Mouse (Mus musculus) embryo, embryonic 10.5 days (tissue): ENCODE data around the gene Vps13a.
"Not testable (repeated sequence)": the region's sequence is repeated elsewhere in the genome, so short reads cannot be mapped to it uniquely, and the experiment has no call there.

Experiments used
- DNase-seq: peaks from one replicate; pipeline ENCODE4 v3.0.0-alpha.2; 2015; ENCODE audit warnings: low spot score

The Vps13a gene

DNA sequence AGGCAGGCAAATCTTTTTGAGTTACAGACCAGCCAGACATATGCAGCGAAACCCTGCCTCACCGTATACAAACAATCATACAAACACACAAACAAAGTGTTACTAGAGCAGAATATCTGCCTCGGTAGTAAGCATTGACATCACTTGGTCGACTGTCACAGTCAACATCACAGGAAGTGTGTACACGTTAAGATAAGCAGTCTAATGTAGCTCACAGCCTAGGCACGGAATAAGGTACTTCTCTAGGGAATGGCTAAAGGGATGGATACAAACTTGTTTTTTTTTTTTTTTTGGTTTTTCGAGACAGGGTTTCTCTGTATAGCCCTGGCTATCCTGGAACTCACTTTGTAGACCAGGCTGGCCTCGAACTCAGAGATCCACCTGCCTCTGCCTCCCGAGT, 23.3 kb downstream of the Vps13a start:
- DNase-seq, result not testable (repeated sequence)

DNA sequence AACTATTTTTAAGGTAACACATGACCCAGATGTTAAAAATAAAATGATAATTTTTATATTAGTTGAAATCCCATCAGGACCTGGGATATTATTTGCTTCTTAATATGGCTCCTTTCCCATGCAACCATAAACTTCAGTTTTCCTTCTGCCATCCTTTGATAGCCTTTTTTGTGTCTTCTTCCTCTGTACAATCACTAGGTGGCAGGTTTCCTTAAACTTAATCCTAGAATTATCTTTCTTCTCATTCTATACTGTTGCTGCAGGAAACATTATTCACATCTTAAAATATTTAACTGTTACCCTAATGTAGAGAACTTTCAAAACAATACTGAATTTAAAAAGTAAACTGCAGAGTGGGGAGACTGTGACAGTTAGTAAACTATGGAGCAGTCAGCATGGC, 24.9 kb downstream of the Vps13a start:
- DNase-seq, result no peak

DNA sequence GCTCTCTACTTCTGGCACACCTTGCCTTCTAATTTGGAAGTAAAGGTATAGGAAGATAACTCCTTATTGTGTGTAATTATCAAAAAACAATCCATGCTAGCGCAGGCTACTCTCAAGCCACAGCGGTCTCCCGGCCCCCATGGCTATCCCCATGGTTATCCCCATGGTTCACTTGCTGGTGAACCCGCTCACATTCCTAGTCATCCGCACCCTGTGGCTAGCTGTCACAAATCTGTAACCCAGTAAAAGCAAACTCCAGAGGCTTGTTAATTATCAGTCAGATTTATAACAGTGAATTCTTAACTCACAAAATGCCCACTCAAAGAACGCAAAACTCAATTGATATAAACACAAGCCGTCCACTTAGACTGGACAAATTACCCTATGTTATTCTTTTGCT, 25.5 kb downstream of the Vps13a start:
- no peak for DNase-seq

DNA sequence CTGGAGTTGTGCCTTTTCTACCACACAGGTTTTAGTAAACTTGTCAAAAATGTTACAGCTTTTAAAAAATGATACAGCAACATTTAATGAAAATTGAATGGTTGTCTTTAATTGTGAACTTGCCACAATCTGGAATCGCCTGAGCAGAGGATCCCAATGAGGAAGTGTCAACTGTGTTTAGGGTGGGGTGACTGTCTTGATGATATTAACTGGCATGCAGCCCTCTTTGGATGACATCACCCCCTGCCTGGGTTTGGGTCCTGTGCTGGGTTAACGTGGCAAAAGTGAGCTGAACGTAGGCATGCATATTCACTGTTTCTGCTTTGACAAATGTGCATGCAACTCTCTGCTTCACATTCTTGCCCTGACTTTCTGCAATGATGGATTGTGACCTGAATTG, 27.6 kb downstream of the Vps13a start:
- DNase-seq, result no peak

DNA sequence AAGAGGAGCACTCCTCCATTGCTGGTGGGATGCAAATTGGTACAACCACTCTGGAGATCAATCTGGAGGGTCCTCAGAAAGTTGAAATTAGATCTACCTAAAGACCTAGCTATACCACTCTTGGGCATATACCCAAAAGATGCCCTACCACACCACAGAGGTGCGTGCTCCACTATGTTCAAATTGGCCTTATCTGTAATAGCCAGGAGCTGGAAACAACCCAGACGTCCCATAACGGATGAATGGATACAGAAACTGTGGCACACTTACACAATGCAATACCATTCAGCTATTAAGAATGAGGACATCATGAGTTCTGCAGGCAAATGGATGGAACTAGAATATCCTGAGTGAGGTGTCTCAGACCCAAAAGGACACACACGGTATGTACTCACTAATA, 43.9 kb downstream of the Vps13a start:
- no peak for DNase-seq

DNA sequence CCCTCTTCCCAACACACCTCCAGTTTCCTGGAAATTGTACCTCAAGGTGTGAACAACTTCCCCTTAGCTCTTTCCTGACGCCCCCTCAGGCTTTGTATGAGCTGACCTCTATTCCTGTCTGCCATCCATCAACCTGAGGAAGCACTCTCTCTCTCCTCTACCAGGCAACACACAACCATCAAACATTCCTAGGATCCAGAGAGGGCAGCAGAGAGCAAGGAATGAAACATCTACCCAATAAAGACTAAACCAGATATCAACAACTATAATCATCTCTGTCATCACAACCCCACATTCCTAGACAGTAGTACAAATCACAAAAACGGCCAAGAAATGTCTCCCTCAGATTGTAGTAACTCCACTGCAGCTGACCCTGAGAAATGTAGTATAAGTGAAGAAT, 52.0 kb downstream of the Vps13a start:
- peak; percentile 6 for DNase-seq

DNA sequence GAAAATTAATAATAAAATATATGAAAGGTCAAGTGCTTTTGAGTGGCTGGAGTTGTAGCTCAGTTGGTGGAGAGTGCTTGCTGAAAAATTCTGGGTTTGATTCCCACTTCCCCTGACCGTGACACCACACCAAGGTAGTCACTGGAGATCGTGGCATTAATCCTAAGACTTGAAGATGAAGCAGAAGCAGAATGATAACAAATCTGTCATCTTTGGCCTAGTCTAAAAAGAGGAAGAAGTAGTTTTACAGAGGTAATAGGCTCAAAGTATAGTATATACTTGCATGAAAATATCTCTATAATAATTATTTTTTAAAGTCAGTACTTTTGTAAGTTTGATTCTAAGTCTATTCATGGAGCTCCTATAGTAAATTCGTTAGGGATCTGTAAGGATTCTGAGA, 65.5 kb downstream of the Vps13a start:
- no peak for DNase-seq

DNA sequence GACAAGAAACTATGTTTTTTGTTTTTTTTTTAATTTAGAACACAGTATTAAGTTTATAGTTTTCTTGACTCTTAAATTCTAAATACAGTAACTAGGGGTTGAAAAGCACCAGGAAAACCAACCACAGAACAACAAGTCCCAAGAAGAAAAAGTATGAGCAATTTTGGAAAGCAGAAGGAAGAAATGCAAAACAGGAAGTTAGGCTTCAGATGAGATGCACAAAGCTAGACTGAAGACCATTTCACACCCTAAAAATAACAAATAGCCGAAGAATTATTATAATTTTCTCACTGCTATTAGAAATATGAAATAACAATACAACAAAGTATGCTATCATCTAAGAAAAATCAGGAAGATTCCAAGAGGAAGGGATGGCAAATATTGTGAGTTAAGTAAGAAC, 78.9 kb downstream of the Vps13a start:
- DNase-seq, result no peak

DNA sequence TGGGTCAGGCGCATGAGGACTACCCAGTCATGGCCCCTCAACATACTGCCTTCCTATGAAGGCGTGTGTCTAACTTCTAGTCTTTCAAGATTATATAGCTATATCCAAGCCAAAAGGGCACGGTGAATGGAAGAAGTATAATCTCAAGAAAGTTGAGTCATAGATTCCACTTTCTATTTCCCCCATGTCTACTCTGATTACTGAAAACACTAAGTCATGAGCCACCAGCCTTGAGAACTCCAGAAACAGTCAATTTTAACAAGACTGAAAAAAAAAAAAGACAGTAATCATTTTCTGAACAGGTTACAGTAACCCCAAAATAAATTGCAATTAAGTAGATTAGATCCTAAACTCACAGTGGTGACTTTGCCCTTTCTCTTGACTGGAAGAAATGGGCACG, 95.8 kb downstream of the Vps13a start:
- DNase-seq, result no peak

DNA sequence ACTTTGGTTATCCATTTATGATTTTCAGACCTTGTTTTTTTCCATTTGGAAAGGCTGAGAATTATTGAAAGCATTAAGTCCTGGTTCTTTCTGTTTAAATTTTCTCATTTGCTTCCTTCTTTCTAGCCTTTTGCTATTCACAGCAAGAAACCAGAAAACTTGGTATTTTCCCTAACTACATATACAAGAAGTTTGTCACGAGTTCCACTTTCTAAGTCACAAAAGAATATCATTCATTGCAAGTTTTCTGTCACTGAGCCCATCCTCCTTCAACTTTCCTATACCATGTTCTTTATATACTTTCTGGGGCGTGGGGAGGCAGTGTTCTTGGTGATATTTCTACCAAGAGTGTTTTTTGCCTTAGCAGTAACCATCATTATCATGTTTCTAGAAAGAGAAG, 96.5 kb downstream of the Vps13a start:
- DNase-seq, result no peak

DNA sequence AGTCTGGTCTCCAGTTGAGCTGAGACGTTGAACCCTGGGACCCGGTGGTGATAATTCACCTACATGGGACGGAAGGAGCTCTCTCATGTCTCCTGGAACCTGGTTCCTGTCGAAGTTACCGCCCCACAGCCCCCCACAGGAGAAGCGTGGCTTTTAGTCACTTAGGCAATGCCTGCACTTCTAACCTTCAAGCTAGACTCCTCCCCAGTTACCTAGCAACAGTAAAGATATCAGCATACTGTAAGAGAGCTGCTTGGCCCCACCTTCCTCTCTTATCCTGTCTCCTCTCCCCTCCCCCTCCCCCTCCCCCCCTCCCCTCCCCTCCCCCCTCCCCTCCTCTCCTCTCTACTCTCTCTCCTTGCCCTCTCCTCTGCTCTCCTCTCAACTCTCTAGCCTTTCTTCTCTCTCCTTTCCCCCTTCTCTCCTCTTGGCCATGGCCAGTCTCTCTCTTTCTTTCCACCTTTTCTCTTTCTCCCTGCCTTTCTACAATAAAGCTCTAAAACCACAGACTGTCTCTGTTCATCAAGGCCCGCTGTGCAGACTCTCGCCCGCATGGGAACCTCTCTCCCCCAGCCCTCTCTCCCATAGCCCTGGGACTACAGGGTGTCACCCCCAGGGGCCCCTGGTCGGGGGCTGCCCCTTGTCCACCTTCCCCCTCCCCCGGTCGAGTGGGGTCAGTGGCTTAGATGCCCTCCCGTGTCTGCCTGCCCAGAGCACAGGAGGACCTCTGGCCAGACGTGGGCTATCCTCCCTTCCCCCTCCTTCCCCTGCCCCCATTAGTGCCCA, 154.9 kb downstream of the Vps13a start:
- peak; percentile 39 for DNase-seq

DNA sequence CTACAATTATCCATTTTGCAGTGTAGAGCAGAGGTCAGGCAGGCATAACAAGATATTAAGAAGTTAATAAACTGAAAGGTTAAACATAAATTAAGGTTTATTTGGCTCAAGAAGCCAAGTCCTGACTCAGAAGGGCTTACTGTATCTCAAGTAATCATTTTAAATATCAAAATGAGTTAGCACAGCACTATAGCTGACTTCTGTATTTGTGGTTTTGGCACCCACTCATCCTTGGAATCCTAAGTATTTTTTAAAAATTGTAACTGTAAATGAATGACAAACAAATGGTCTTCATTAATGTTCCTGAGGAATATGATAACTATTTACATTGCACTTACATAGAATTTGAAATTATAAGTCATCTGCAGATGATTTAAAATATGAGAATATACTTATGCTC, 155.7 kb downstream of the Vps13a start:
- DNase-seq, result no peak

DNA sequence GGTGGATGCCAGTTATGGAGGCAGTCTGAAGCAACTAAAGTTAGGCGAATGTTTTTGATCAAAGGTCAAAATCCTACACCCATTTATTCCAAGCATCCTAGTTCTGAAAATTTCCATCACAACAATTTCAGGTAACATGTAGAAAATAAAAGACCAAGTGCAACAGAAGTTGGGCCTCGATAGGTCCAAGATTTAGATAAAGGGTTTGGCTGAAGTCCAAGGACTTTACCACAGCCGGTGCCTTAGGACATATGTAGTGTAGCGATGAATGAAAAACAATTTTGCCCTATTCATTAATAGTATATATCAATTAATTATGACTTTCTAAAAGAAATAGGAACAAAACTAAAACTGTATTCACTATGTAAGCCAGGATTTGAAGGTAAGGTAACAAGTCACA, 157.6 kb downstream of the Vps13a start:
- DNase-seq, result no peak

DNA sequence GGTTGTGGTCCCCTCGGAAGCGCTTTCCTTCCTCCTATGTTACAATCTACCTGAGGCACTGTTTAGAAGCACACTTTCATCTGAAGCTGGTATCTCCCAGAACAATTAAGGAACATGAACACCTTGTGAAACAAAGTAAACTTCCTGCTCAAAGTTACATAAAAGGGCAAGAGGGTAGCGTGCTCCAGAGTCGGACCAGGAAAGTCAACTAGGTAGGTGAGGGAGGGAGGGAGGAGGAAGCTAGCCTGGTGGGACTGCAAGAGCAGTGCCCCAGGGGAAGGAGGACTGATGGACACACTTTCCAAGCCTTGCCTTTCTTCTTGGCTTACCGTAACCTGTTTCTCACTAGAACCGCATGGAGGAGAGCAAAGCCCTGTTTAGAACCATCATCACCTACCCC, 173.1 kb downstream of the Vps13a start:
- DNase-seq, result no peak

DNA sequence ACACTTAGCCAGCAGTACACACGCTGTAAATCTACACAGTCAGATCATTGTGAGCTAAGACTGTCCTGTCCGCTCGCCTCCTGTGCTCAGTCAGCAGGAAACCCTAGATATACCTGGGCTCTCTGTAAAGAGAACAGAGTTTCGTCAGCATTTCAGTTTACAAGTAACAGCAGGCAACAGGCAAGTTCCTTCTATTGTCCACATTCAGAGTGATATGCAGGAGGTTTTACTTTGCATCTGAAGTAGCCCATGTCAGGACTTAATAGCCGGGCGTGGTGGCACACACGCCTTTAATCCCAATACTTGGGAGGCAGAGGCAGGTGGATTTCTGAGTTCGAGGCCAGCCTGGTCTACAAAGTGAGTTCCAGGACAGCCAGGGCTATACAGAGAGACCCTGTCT, 178.7 kb downstream of the Vps13a start:
- no peak for DNase-seq

DNA sequence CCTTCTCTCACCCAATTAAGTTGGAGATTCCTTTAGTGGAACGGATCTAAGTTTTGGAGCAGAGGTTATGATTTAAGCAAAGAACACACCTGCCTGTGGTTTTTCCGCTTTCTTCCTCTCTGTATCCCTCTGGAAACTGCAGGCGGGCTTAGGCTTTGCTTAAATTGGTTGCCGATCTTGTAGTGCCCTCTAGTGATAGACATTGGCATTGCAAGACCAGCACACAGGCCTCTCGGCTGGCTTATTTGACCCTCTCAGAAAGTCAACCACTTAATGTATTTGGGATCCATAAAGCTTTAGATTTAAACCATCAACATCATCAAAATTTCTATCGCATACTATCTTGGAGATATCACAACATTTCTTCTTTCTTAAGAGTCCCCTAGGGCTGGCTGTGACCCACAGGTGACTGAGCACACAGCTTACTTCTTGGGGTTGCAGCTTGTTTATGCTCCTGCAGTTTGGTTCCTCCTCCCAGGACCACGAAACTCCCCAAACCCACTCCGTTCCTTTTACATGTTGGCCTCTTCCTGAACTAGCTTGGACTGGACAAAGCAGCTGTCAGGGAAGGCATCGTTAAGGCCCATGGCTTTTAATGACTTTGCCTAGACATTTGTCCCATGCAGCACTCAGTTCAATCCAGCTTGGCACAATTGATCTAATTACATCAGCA, 181.3 kb downstream of the Vps13a start:
- peak; percentile 92 for DNase-seq

DNA sequence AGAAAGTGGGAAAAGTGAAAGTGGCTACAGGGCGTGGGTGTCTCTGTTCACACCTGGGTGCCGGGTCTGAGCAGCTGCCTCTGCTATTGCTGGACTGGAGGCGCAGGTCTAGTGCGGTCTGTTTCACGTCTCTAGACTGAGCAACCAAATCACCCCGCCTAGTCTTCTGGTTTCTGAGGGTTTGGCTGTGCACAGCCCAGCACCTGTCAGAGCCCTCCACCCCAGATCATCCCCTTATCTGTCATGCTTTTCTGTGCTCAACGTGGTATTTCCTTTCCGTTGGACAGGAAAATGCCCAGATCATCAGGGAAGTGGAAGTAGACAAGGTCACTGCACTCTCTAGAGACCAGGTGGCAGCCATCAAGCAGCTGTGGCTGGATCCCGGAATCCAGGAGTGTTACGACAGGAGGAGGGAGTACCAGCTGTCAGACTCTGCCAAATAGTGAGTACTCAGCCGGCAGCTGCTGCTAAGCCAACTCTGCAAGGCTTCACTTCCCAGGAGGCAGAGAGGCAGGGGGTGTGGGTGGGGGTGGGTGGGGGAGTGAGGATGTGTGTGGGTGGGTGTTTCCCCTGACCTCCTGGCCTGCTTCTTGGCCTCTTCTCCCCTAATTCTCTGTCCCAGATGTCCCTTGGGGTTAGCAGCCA, 182.0 kb downstream of the Vps13a start:
- peak; percentile 31 for DNase-seq

DNA sequence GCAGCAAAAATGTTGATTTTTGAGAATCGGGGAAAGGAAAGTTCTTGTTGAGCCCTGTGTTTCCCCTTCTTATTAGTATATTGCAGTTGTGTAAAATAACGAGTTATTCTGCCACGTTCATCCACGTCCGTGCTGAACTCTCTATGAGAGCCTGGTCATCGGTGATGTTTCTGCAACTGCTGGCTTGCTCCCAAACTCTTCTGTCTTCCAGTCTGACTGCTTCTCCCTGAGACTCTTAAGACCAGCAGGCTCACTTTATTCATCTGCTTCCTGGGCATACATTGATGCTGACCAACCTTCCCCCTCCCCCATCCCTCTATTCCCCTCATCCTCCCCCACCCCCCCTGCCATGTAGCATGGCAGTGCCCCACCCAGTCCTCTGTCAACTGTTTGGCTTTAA, 183.5 kb downstream of the Vps13a start:
- no peak for DNase-seq

DNA sequence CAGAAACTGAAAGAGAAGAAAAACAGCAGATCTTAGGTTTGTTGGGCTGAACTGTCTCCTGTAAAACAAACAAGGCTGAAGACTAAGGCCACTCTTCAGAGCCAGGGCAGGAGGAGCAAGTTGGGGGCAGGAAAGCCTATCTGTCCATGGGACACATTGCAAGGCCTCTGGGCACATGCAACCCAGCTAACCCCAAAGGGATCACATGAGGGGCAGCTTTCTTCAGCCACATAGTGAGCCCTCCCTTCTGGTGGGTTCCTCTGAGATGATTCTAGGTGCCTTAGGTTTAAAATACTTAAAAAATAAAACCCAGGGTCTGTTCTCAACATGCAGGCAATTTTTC, 186.8 kb downstream of the Vps13a start:
- no peak for DNase-seq

DNA sequence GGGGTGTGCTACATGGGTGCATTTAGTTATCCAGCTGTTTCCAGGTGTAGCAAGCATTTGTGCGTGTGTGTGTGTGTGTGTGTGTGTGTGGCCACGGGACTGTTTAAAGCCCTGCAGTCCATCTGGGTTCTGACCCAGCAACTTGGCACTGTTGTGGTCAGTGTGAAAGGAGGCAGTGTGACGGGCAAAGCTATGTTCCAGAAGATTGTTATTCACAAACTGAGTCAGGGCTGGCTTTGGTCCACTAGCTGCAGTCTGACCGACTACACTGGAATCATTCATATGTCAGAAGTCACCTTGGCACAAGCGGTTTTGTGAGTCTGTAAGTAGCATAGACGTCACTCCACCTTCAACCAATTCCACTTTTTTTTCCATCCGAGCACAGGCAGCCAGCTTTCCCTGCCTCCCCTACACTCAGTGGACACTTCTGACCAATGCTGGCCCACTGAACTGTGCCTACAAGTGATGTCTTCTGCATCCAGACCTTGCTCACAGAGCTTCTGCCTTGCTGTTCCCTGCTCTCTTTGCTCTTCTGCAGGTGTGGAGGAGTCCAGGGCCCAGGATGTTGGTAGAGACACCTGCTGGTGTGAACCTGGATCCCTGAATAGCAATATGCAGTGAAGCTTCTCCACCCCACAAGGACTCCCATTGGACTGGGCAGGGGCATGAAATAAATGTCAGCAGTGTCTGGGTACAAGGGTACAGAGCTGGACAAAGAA, 187.3 kb downstream of the Vps13a start:
- no peak for DNase-seq

DNA sequence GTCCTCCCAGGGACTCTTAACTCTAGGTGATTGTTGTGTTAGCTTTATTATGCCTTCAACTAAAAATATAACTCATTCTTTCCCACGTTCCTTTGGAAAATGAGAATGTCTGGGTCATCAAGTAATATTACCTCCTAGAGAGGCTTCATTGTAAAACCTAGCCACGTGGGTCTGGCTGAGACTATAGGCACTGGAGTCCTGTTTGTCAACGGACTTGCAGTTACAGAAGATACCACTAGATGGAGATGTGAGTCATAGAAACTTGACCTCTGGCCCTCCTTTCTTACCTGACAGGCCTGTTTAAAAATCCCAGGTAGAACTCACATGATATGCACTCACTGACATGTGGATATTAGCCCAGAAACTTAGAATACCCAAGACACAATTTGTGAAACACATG, 195.4 kb downstream of the Vps13a start:
- peak; percentile 72 for DNase-seq

DNA sequence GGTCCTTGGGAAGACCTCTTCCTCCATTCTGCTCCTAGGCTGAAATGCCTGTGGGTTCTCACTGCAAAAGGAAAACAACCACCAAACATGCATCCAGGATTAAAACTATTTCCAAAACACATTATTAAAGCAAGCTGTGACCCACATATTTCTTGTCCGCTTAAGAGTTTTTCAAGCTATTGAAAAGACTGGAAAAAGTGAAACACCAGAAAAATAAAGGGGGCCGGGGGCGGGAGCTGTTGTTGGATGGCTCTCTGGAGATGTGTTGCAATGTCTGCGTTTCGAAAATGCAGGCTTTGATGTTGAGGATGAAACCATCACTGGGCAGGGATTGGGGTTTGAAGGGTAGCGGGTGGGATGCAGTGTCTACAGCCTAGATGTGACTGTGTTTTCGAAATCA, 196.2 kb downstream of the Vps13a start:
- DNase-seq, result no peak

DNA sequence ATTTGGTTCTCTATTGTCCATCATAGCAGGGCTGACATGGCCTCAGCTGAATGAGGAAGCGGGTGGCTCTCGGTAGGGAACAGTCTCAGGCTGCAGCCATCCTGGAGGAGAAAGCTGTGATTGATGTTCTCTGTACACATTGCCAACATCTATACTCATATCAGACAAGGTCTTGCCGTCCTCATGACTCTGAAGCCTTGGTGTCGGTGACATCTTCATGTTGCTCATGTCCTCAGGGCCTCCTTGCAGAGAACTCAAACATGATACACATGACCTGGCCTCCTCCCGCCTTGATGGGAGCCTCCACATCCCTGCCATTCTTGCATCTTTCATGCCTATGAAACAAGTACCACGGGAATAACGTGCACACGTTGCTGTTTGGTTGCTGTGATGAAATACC, 200.2 kb downstream of the Vps13a start:
- no peak for DNase-seq
